In genomic region chr6:128602463-128603201, GRCm38 (mm10) we compare ENCODE assay signal across 18 mouse cellular contexts. TPM values are rescaled to one million over a fixed set of nuclear protein-coding genes. Genes with fewer than 3 reads are reported as not detected.
DNase-seq lines count a peak whose midpoint lies in the region; ATAC-seq and TF ChIP-seq lines count a peak whose summit lies in the region.
"Had no signal": no experiment of that assay in that cellular context is flagged by ENCODE, and none has a peak within 500 bp of the region (broad histone marks: within the 10 kb centered on the region; RNA-seq: fewer than 3 reads in every experiment).

No protein-coding gene starts in this region.

- no peaks in the 10 kb centered on the region for H3K4me1 ChIP-seq in forebrain, postnatal 0 days (ENCODE audit: insufficient read depth)
- peaks cover 7% of the 10 kb centered on the region for H3K4me1 ChIP-seq in midbrain, embryonic 15.5 days
- H3K4me1 ChIP-seq: megakaryocyte, embryonic 14.5 days had no signal

- H3K27ac ChIP-seq in forebrain, postnatal 0 days (ENCODE audit: low read depth, low read length), result no peak overlapping the region
- H3K27ac ChIP-seq in midbrain, embryonic 15.5 days, result no peak overlapping the region

- H3K27me3 ChIP-seq in forebrain, postnatal 0 days (ENCODE audit: insufficient read depth, low read length), result no peaks in the 10 kb centered on the region
- no peaks in the 10 kb centered on the region for H3K27me3 ChIP-seq in midbrain, embryonic 15.5 days (replicated peaks)

- 0 out of 2 replicates have a peak overlapping the region, but pooled peaks have one; percentile 7 for H3K4me3 ChIP-seq in forebrain, postnatal 0 days (ENCODE audit: low read depth, low read length)
- H3K4me3 ChIP-seq in midbrain, embryonic 15.5 days, result peak overlapping the region; percentile 23
- H3K4me3 ChIP-seq: megakaryocyte, embryonic 14.5 days had no signal

- ATAC-seq in forebrain, postnatal 0 days, result peak; percentile 88
- peak; percentile 87 for ATAC-seq in midbrain, embryonic 15.5 days (replicated peaks)
- ATAC-seq: CD4-positive, CD25-positive, alpha-beta regulatory T cell, adult 4 months; intestine, embryonic 16.5 days had no signal

- no peak for TF ChIP-seq CTCF in forebrain, postnatal 0 days (IDR thresholded peaks at IDR 0.05; ENCODE audit: low read depth)

- no peaks in the 10 kb centered on the region for H3K36me3 ChIP-seq in forebrain, postnatal 0 days (ENCODE audit: insufficient read depth)
- H3K36me3 ChIP-seq in midbrain, embryonic 15.5 days (replicated peaks), result no peaks in the 10 kb centered on the region

- peak; percentile 39 for DNase-seq in right cerebral cortex, adult 18-20 months
- no peak for DNase-seq in right cerebral cortex, postnatal 36 days (ENCODE audit: low spot score in 2 of 2)
- peak; percentile 43 for DNase-seq in forebrain, postnatal 0 days
- DNase-seq in telencephalon, adult 2 months (ENCODE audit: low read depth, low spot score), result peak; percentile 52
- no peak for DNase-seq in lung, postnatal 4 days
- DNase-seq in lung, postnatal 25 days (ENCODE audit: low spot score), result no peak
- no peak for DNase-seq in kidney, adult 8-10 months
- DNase-seq: cerebellum, postnatal 14 days; gastrocnemius, postnatal 10 days; heart, postnatal 14 days; right cerebral cortex, postnatal 25 days had no signal

- peak overlapping the region; percentile 34 for H3K4me2 ChIP-seq in forebrain, postnatal 0 days (ENCODE audit: low read depth)
- peak overlapping the region; percentile 40 for H3K4me2 ChIP-seq in midbrain, embryonic 15.5 days

- 43% methylated on average over 10 of the region's 10 CpGs for WGBS in forebrain, postnatal 0 days
- WGBS in midbrain, embryonic 15.5 days, result 40% methylated on average over 10 of the region's 10 CpGs

- H3K9ac ChIP-seq in forebrain, postnatal 0 days, result no peak overlapping the region
- H3K9ac ChIP-seq in midbrain, embryonic 15.5 days, result no peak overlapping the region

- no peaks in the 10 kb centered on the region for H3K9me3 ChIP-seq in forebrain, postnatal 0 days (ENCODE audit: low read length)
- H3K9me3 ChIP-seq in midbrain, embryonic 15.5 days, result no peaks in the 10 kb centered on the region
- H3K9me3 ChIP-seq: megakaryocyte, embryonic 14.5 days had no signal

RNA-seq across cellular contexts. Expression of gene Klrb1a, which starts 20.7 kb away (rescaled TPM):
- not detected in 2 replicates for total RNA-seq in forebrain, postnatal 0 days (2014; rRNA removed)
- polyA plus RNA-seq in forebrain, postnatal 0 days (2015; fragmentation: Nextera tagmentation; extraction: Ambion mirVana), result not detected in 2 replicates
- polyA plus RNA-seq in midbrain, embryonic 15.5 days (2015; fragmentation: Nextera tagmentation; extraction: Ambion mirVana), result not detected in 2 replicates
- total RNA-seq: gastrocnemius, postnatal 10 days; heart, adult 8-10 months; heart, postnatal 14 days had no signal
- polyA plus RNA-seq: CD4-positive, CD25-positive, alpha-beta regulatory T cell, adult 4 months; intestine, embryonic 16.5 days; limb, embryonic 11.5 days; stomach, embryonic 14.5 days had no signal

RNA-seq across cellular contexts. Expression of gene A2ml1, which starts 21.2 kb away (rescaled TPM):
- 2.8 and 3.9 TPM in 2 replicates for total RNA-seq in forebrain, postnatal 0 days (2014; rRNA removed)
- polyA plus RNA-seq in forebrain, postnatal 0 days (2015; fragmentation: Nextera tagmentation; extraction: Ambion mirVana), result 10.7 and 14.2 TPM in 2 replicates
- polyA plus RNA-seq in midbrain, embryonic 15.5 days (2015; fragmentation: Nextera tagmentation; extraction: Ambion mirVana), result 1.7 and 2.2 TPM in 2 replicates
- total RNA-seq: gastrocnemius, postnatal 10 days; heart, postnatal 14 days had no signal
- polyA plus RNA-seq: CD4-positive, CD25-positive, alpha-beta regulatory T cell, adult 4 months; limb, embryonic 11.5 days had no signal

RNA-seq across cellular contexts. Expression of gene Clec2h, which starts 59.6 kb away (rescaled TPM):
- total RNA-seq in forebrain, postnatal 0 days (2014; rRNA removed), result not detected in 2 replicates
- polyA plus RNA-seq in forebrain, postnatal 0 days (2015; fragmentation: Nextera tagmentation; extraction: Ambion mirVana), result not detected in 2 replicates
- not detected in 2 replicates for polyA plus RNA-seq in midbrain, embryonic 15.5 days (2015; fragmentation: Nextera tagmentation; extraction: Ambion mirVana)
- total RNA-seq: gastrocnemius, postnatal 10 days had no signal
- polyA plus RNA-seq: CD4-positive, CD25-positive, alpha-beta regulatory T cell, adult 4 months; limb, embryonic 11.5 days; stomach, embryonic 14.5 days had no signal

Comparison
In these comparisons a context has a peak if more than half of its experiments do, and no peak if none do; other contexts are left out.
1. DNase-seq: peak in right cerebral cortex, adult 18-20 months (single experiment), forebrain, postnatal 0 days (single experiment) and telencephalon, adult 2 months (single experiment); none in right cerebral cortex, postnatal 36 days (0 of 2), lung, postnatal 4 days (0 of 2), lung, postnatal 25 days (single experiment) and kidney, adult 8-10 months (0 of 2).